Mouse (Mus musculus) liver, embryonic 14.5 days (tissue): ENCODE results near the gene Lrwd1.

Experiments
- CTCF ChIP-seq: IDR thresholded peaks from 2 replicates; pipeline ENCODE4 v1.5.1; 2016; ENCODE audit warnings: antibody characterized with exemption, low read depth, control low read depth
- EP300 ChIP-seq: IDR thresholded peaks from 2 replicates; pipeline ENCODE4 v1.6.1; 2016; ENCODE audit warnings: antibody characterized with exemption, low read depth

GRCm38 (mm10) chr5:136076284-136076683 is 59.6 kb downstream of the Lrwd1 start:
- TF ChIP-seq CTCF (no peak), EP300 (no peak)
